Mouse (Mus musculus) lung, postnatal 4 days (tissue): ENCODE measurements around the gene Eri3.

Experiments used
- DNase-seq, 2 experiments: peaks; one replicate each; pipeline ENCODE4 v3.0.0; 2021

The Eri3 gene

GRCm38 (mm10) chr4:117664411-117665137, 114.4 kb downstream of the Eri3 start:
- no peak for DNase-seq

GRCm38 (mm10) chr4:117665531-117665930, 115.4 kb downstream of the Eri3 start:
- no peak for DNase-seq

- DNase-seq, result no peak
Measured at GRCm38 (mm10) chr4:117666054-117666453, 115.9 kb downstream of the Eri3 start.

GRCm38 (mm10) chr4:117669874-117670273, 119.7 kb downstream of the Eri3 start:
- no peak for DNase-seq

GRCm38 (mm10) chr4:117672042-117672441, 121.9 kb downstream of the Eri3 start:
- no peak for DNase-seq

GRCm38 (mm10) chr4:117673901-117674300, 123.7 kb downstream of the Eri3 start:
- no peak for DNase-seq

- peak; percentile 63 to 81 for DNase-seq
Measured at GRCm38 (mm10) chr4:117676903-117677302, 126.7 kb downstream of the Eri3 start.

- no peak for DNase-seq
Measured at GRCm38 (mm10) chr4:117680963-117681362, 130.8 kb downstream of the Eri3 start.

GRCm38 (mm10) chr4:117681931-117682461, 131.8 kb downstream of the Eri3 start, which contains the start of gene Dmap1:
Dmap1 (minus strand) TSS chr4:117682273.
- DNase-seq, result peak; percentile 86 to 87

GRCm38 (mm10) chr4:117682463-117682862, 132.3 kb downstream of the Eri3 start:
- no peak for DNase-seq

- DNase-seq, result no peak
Measured at GRCm38 (mm10) chr4:117683048-117683768, 133.0 kb downstream of the Eri3 start.

GRCm38 (mm10) chr4:117686354-117686753, 136.2 kb downstream of the Eri3 start:
- DNase-seq, result no peak

GRCm38 (mm10) chr4:117705361-117705760, 155.2 kb downstream of the Eri3 start:
- peak in 1 of 2 experiments; percentile 61 for DNase-seq

GRCm38 (mm10) chr4:117708780-117709550, 158.8 kb downstream of the Eri3 start:
- DNase-seq, result no peak

GRCm38 (mm10) chr4:117712314-117712713, 162.1 kb downstream of the Eri3 start:
- no peak for DNase-seq

- no peak for DNase-seq
Measured at GRCm38 (mm10) chr4:117713303-117714098, 163.3 kb downstream of the Eri3 start.
